Mouse (Mus musculus) urinary bladder, adult 18-20 months (tissue): ENCODE measurements at regions not wholly inside any gene's neighbourhood (a gene's known extent, or its start where the extent isn't known, plus 50 kb on each side); places are given as distances from the start of the nearest gene placed in this dataset.

Experiments used
- DNase-seq, 2 experiments: peaks; one replicate each; pipeline ENCODE4 v3.0.0; 2022; ENCODE audit warnings: low spot score in 2 of 2, mixed read lengths in 2 of 2

DNA sequence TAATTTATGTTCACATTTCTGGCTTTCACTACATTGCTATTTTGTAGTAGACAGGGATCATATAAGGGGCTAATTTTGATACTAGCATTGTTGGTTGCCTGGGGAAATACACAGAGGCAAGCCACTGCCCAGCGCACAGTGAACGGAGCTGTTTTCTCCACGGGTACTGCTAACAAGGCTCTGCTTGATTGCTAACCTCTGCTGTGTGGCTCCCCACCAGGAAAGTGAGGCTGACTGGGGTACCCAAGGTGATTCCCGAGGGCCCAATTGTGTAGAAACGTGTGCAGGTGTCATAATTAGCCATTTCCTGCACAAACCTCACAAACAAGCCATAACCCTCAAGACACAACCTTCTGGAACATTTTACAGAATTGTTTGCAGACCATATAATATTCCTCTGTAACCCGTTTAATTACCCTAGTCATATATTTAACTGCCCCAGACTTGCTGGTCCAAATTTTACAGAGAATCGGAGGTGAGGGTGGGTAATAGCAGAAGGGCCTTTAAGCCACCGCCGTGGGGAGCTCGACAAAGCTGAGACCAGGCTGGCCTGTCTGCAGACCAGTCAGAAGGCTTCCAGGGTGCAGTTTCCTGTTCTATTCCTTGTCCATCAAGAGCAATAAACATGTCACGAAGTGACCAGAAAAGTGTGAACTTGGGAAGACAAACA is 170.9 kb downstream of the Fam169b start:
- DNase-seq = no peak

GRCm38 (mm10) chr7:68440661-68441150 is 167.1 kb downstream of the Fam169b start:
- no peak for DNase-seq

DNA sequence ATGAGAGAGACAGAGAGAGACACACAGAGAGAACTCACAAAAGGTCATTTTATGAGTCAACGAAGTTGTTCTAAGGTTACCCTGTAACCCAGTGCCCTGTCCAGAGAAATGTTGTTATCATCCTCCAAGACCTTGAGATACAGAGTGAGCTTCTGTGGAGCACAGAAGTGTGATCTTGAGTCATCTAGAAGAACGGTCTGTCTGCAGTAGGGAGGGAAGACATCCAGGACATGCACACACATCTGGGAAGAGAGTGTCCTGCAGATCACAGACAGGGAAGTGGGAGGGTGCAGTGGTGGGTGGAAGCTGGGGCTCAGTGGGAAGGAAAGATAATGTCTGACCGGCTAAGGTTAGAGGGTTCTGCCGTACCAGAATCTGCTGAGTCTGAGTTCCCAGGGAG is 155.3 kb downstream of the Fam169b start:
- DNase-seq = no peak

GRCm38 (mm10) chr7:68415890-68416289 is 142.3 kb downstream of the Fam169b start:
- no peak for DNase-seq

DNA sequence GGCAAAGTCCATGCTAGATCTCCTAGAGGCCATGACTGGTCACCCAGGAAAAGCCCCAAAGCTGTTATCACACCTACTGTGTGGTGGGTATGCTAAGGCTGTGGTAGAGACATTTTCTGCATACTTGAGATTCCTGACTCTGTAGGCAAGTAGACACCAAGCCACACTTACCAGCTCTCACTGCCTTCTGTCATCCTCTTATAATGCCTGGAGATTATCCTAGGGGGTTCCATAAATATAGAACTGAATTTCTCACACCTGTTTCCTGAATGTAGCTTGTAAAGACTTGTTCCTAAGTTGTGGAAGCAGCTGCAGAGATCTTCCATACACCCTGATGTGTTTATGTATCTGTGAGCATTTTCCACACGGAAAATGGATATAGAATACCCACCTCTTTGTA is 139.1 kb downstream of the Fam169b start:
- no peak for DNase-seq
